Mouse (Mus musculus) bone marrow macrophage, adult 2 months (primary cell): ENCODE data around the gene Camk2g. TPM values are rescaled to one million over a fixed set of nuclear protein-coding genes. Genes with fewer than 3 reads are reported as not detected.
A peak's percentile ranks its signal among the peaks of the same experiment; 100 is the strongest.

Source experiments
- H3K27ac ChIP-seq: 2 replicates; pipeline ENCODE4 v1.5.1; 2012; ENCODE audit warnings: low read depth, low read length; ENCODE audit not compliant: insufficient read depth
- H3K4me1 ChIP-seq: 2 replicates; pipeline ENCODE4 v1.6.1; 2012; ENCODE audit warnings: low read length; ENCODE audit not compliant: control insufficient read depth, insufficient read depth
- H3K4me3 ChIP-seq: 2 replicates; pipeline ENCODE4 v1.5.1; 2012; ENCODE audit warnings: mild to moderate bottlenecking, low read length, moderate library complexity; ENCODE audit not compliant: insufficient read depth
- CTCF ChIP-seq: IDR thresholded peaks from 2 replicates; pipeline ENCODE4 v1.5.1; 2012; ENCODE audit warnings: low read depth, mild to moderate bottlenecking, low read length, moderate library complexity
- POLR2A ChIP-seq: IDR thresholded peaks from 2 replicates; pipeline ENCODE4 v1.6.1; 2012; ENCODE audit warnings: mild to moderate bottlenecking, low read depth, low read length, borderline replicate concordance
- polyA plus RNA-seq: library from polyadenylated mRNA; stranded (reverse); fragments of >200 nt; gene quantifications from 2 replicates; pipeline ENCODE4 v1.2.4, GENCODE M21; 2012; ENCODE audit not compliant: missing spikeins, insufficient read depth, insufficient read length

The Camk2g gene
- polyA plus RNA-seq, 1 experiment = 24.6 TPM

GRCm38 (mm10) chr14:20789593-20789992 is 4.3 kb downstream of the Camk2g start:
- TF ChIP-seq POLR2A (no peak), CTCF (no peak)
- Histone ChIP-seq H3K4me1 (peaks cover 39% of the 10 kb centered on the region), H3K4me3 (no peak overlapping the region)

GRCm38 (mm10) chr14:20788151-20788550 is 5.7 kb downstream of the Camk2g start:
- Histone ChIP-seq H3K4me1 (peaks cover 49% of the 10 kb centered on the region), H3K27ac (no peak overlapping the region), H3K4me3 (no peak overlapping the region)
- TF ChIP-seq POLR2A (no peak), CTCF (no peak)

More at GRCm38 (mm10) chr14:20789593-20789992, 4.3 kb downstream of the Camk2g start:
- H3K27ac ChIP-seq = no peak overlapping the region

GRCm38 (mm10) chr14:20786611-20787015 is 7.3 kb downstream of the Camk2g start:
- TF ChIP-seq CTCF = no peak
- TF ChIP-seq POLR2A = no peak
- H3K4me1 ChIP-seq = peaks cover 44% of the 10 kb centered on the region
- no peak overlapping the region for H3K4me3 ChIP-seq
- H3K27ac ChIP-seq = no peak overlapping the region

GRCm38 (mm10) chr14:20786020-20786419 is 7.9 kb downstream of the Camk2g start:
- TF ChIP-seq POLR2A (no peak), CTCF (no peak)
- Histone ChIP-seq H3K4me1 (peaks cover 44% of the 10 kb centered on the region), H3K27ac (peak overlapping the region; percentile 71), H3K4me3 (no peak overlapping the region)

- TF ChIP-seq CTCF (no peak), POLR2A (no peak)
- Histone ChIP-seq H3K4me3 (no peak overlapping the region), H3K4me1 (peaks cover 46% of the 10 kb centered on the region), H3K27ac (peak overlapping the region; percentile 71)
These were observed 8.7 kb downstream of the Camk2g start for GRCm38 (mm10) chr14:20785231-20785630.

GRCm38 (mm10) chr14:20784708-20785107 is 9.2 kb downstream of the Camk2g start:
- Histone ChIP-seq H3K4me3 (no peak overlapping the region), H3K27ac (peak overlapping the region; percentile 34), H3K4me1 (peaks cover 46% of the 10 kb centered on the region)
- TF ChIP-seq POLR2A (no peak), CTCF (no peak)

- H3K4me1 ChIP-seq = peaks cover 46% of the 10 kb centered on the region
- no peak overlapping the region for H3K27ac ChIP-seq
- H3K4me3 ChIP-seq = no peak overlapping the region
- no peak for TF ChIP-seq POLR2A
- no peak for TF ChIP-seq CTCF
These were observed 10.4 kb downstream of the Camk2g start for GRCm38 (mm10) chr14:20783526-20783925.

GRCm38 (mm10) chr14:20782860-20783259 is 11.0 kb downstream of the Camk2g start:
- TF ChIP-seq POLR2A (no peak), CTCF (no peak)
- Histone ChIP-seq H3K4me1 (peaks cover 45% of the 10 kb centered on the region), H3K27ac (no peak overlapping the region), H3K4me3 (no peak overlapping the region)

- H3K4me1 ChIP-seq = peaks cover 25% of the 10 kb centered on the region
- H3K4me3 ChIP-seq = no peak overlapping the region
- TF ChIP-seq POLR2A (no peak), CTCF (no peak)
- no peak overlapping the region for H3K27ac ChIP-seq
These were observed 13.7 kb downstream of the Camk2g start for GRCm38 (mm10) chr14:20780217-20780616.

GRCm38 (mm10) chr14:20778496-20778895 is 15.4 kb downstream of the Camk2g start:
- Histone ChIP-seq H3K4me3 (no peak overlapping the region), H3K27ac (no peak overlapping the region), H3K4me1 (peaks cover 12% of the 10 kb centered on the region)
- TF ChIP-seq POLR2A = no peak
- TF ChIP-seq CTCF = no peak

GRCm38 (mm10) chr14:20775661-20776060 is 18.2 kb downstream of the Camk2g start:
- TF ChIP-seq CTCF (no peak), POLR2A (no peak)
- Histone ChIP-seq H3K4me1 (peaks cover 18% of the 10 kb centered on the region), H3K4me3 (no peak overlapping the region), H3K27ac (no peak overlapping the region)
